Mouse (Mus musculus) heart, embryonic 10.5 days (tissue): ENCODE measurements at regions not wholly inside any gene's neighbourhood (a gene's known extent, or its start where the extent isn't known, plus 50 kb on each side); places are given as distances from the start of the nearest gene placed in this dataset.
"Not testable (repeated sequence)": the region's sequence is repeated elsewhere in the genome, so short reads cannot be mapped to it uniquely, and the experiment has no call there.

Experiments
- DNase-seq: peaks from one replicate; pipeline ENCODE4 v3.0.0-alpha.2; 2017; ENCODE audit warnings: low spot score
- H3K27ac ChIP-seq: fragments of 300-500 bp; sonication (generic); 2 replicates; pipeline ENCODE4 v1.5.1; 2016; ENCODE audit warnings: mild to moderate bottlenecking
- H3K27me3 ChIP-seq: fragments of 300-500 bp; sonication (generic); 2 replicates; pipeline ENCODE4 v1.6.1; 2016; ENCODE audit warnings: mild to moderate bottlenecking; ENCODE audit not compliant: poor library complexity, insufficient read depth, severe bottlenecking
- H3K36me3 ChIP-seq: fragments of 300-500 bp; sonication (generic); 2 replicates; pipeline ENCODE4 v1.6.1; 2016; ENCODE audit warnings: mild to moderate bottlenecking, moderate library complexity
- H3K4me1 ChIP-seq: fragments of 300-500 bp; sonication (generic); 2 replicates; pipeline ENCODE4 v1.6.1; 2016; ENCODE audit warnings: mild to moderate bottlenecking
- H3K4me3 ChIP-seq: fragments of 300-500 bp; sonication (generic); 2 replicates; pipeline ENCODE4 v1.5.1; 2016; ENCODE audit warnings: mild to moderate bottlenecking, moderate library complexity
- H3K9me3 ChIP-seq: fragments of 300-500 bp; sonication (generic); 2 replicates; pipeline ENCODE4 v1.6.1; 2016; ENCODE audit warnings: mild to moderate bottlenecking, moderate library complexity
- WGBS: fragments of 180-500 bp; shearing (Covaris S2); methylation state at CpG from one replicate; pipeline ENCODE4 v1.1.7; 2016; 5-methylcytosine and 5-hydroxymethylcytosine counted together

- H3K9me3 ChIP-seq, H3K36me3 ChIP-seq, H3K4me3 ChIP-seq, DNase-seq, H3K27ac ChIP-seq, H3K4me1 ChIP-seq, H3K27me3 ChIP-seq: not testable (repeated sequence)
- WGBS = 87% methylated on average over 10 of the region's 10 CpGs
These were observed 55.1 kb upstream of the Fcho1 start for GRCm38 (mm10) chr8:71780624-71781023.

GRCm38 (mm10) chr8:71779824-71780223 is 54.3 kb upstream of the Fcho1 start:
- not testable (repeated sequence) for H3K27me3 ChIP-seq, H3K4me1 ChIP-seq, DNase-seq, H3K36me3 ChIP-seq, H3K4me3 ChIP-seq, H3K27ac ChIP-seq, H3K9me3 ChIP-seq
- 70% methylated on average over 3 of the region's 4 CpGs for WGBS

- 82% methylated on average over 5 of the region's 5 CpGs for WGBS
These were observed 53.9 kb upstream of the Fcho1 start for GRCm38 (mm10) chr8:71779380-71779779.

GRCm38 (mm10) chr8:71778916-71779315 is 53.4 kb upstream of the Fcho1 start:
- Histone ChIP-seq H3K27me3 (no peaks in the 10 kb centered on the region), H3K9me3 (no peaks in the 10 kb centered on the region), H3K4me3 (no peak overlapping the region), H3K4me1 (no peaks in the 10 kb centered on the region), H3K36me3 (no peaks in the 10 kb centered on the region), H3K27ac (no peak overlapping the region)
- WGBS = 76% methylated on average over 10 of the region's 10 CpGs
- DNase-seq = no peak

More at GRCm38 (mm10) chr8:71779380-71779779, 53.9 kb upstream of the Fcho1 start:
- not testable (repeated sequence) for H3K27ac ChIP-seq, H3K4me3 ChIP-seq, H3K9me3 ChIP-seq, DNase-seq, H3K4me1 ChIP-seq, H3K36me3 ChIP-seq, H3K27me3 ChIP-seq
